Mouse (Mus musculus) stomach, postnatal 0 days (tissue): Measurements from ENCODE around the gene Elmo1. TPM values are rescaled to one million over a fixed set of nuclear protein-coding genes. Genes with fewer than 3 reads are reported as not detected.

ENCODE experiments used
- ATAC-seq: fragments of 200-750 bp; cut with Nextera tagmentation; 2 replicates; pipeline ENCODE4 v1.8.0; 2017; ENCODE audit not compliant: low FRiP score, low TSS enrichment
- DNase-seq: peaks from one replicate; pipeline ENCODE4 v3.0.0-alpha.2; 2016; ENCODE audit warnings: low spot score
- H3K27ac ChIP-seq: fragments of 300-500 bp; sonication (generic); replicated peaks from 2 replicates; pipeline ENCODE4 v1.5.1; 2014; ENCODE audit warnings: mild to moderate bottlenecking, control low read depth
- H3K27me3 ChIP-seq: fragments of 300-500 bp; sonication (generic); 2 replicates; pipeline ENCODE4 v1.6.1; 2014; ENCODE audit warnings: low read length; ENCODE audit not compliant: control insufficient read depth, insufficient read depth
- H3K36me3 ChIP-seq: fragments of 300-500 bp; sonication (generic); 2 replicates; pipeline ENCODE4 v1.6.1; 2014; ENCODE audit warnings: low read length, mixed read lengths; ENCODE audit not compliant: control insufficient read depth, insufficient read depth
- H3K4me1 ChIP-seq: fragments of 300-500 bp; sonication (generic); replicated peaks from 2 replicates; pipeline ENCODE4 v1.6.1; 2014; ENCODE audit warnings: antibody characterized with exemption; ENCODE audit not compliant: control insufficient read depth, insufficient read depth
- H3K4me2 ChIP-seq: fragments of 300-500 bp; sonication (generic); replicated peaks from 2 replicates; pipeline ENCODE4 v1.6.1; 2014; ENCODE audit warnings: low read depth, mild to moderate bottlenecking, control low read depth, moderate library complexity
- H3K4me3 ChIP-seq: fragments of 300-500 bp; sonication (generic); 2 replicates; pipeline ENCODE4 v1.5.1; 2014; ENCODE audit warnings: low read depth, low read length, control low read depth
- H3K9ac ChIP-seq: fragments of 300-500 bp; sonication (generic); 2 replicates; pipeline ENCODE4 v1.6.1; 2014; ENCODE audit warnings: mild to moderate bottlenecking, low read length, control low read depth, mixed read lengths
- H3K9me3 ChIP-seq: fragments of 300-500 bp; sonication (generic); 2 replicates; pipeline ENCODE4 v1.6.1; 2016; ENCODE audit warnings: low read length; ENCODE audit not compliant: control insufficient read depth
- CTCF ChIP-seq: IDR thresholded peaks from 2 replicates; pipeline ENCODE4 v1.5.1; 2016; ENCODE audit warnings: antibody characterized with exemption, low read depth, mild to moderate bottlenecking, moderate library complexity
- EP300 ChIP-seq: optimal IDR thresholded peaks from 2 replicates; pipeline ENCODE3; 2016; ENCODE audit warnings: antibody characterized with exemption
- WGBS: fragments of 180-500 bp; shearing (Covaris S2); extraction: QIAGEN DNeasy Blood & Tissue Kit; methylation state at CpG from one replicate; pipeline ENCODE4 v1.1.7; 2014; 5-methylcytosine and 5-hydroxymethylcytosine counted together
- polyA plus RNA-seq: library from polyadenylated mRNA; unstranded; fragments of >200 nt; fragmentation: Nextera tagmentation; extraction: Ambion mirVana; gene quantifications from 2 replicates; pipeline ENCODE4 v1.2.1, GENCODE M21; 2015

The Elmo1 gene
- polyA plus RNA-seq, 1 experiment from 2014 or later, result 5.0 TPM

- ATAC-seq (no peak), DNase-seq (no peak)
- TF ChIP-seq EP300, result no peak
- Histone ChIP-seq H3K27ac (no peak overlapping the region), H3K4me1 (no peaks in the 10 kb centered on the region), H3K4me2 (no peak overlapping the region), H3K36me3 (no peaks in the 10 kb centered on the region), H3K4me3 (no peak overlapping the region), H3K9ac (no peak overlapping the region), H3K27me3 (no peaks in the 10 kb centered on the region), H3K9me3 (no peaks in the 10 kb centered on the region)
- 93% methylated on average over 1 of the region's 1 CpGs for WGBS
Observed at GRCm38 (mm10) chr13:20328672-20329071, 238.3 kb downstream of the Elmo1 start.

- Histone ChIP-seq H3K27me3 (no peaks in the 10 kb centered on the region), H3K4me3 (no peak overlapping the region), H3K27ac (no peak overlapping the region), H3K36me3 (no peaks in the 10 kb centered on the region), H3K4me1 (no peaks in the 10 kb centered on the region), H3K9ac (no peak overlapping the region), H3K9me3 (no peaks in the 10 kb centered on the region), H3K4me2 (no peak overlapping the region)
- DNase-seq (no peak), ATAC-seq (no peak)
- 83% methylated on average over 6 of the region's 7 CpGs for WGBS
- no peak for TF ChIP-seq EP300
Observed at GRCm38 (mm10) chr13:20330954-20331353, 240.6 kb downstream of the Elmo1 start.

- Histone ChIP-seq H3K4me1 (no peaks in the 10 kb centered on the region), H3K9me3 (no peaks in the 10 kb centered on the region), H3K4me3 (no peak overlapping the region), H3K36me3 (no peaks in the 10 kb centered on the region), H3K4me2 (no peak overlapping the region), H3K27me3 (no peaks in the 10 kb centered on the region), H3K27ac (no peak overlapping the region), H3K9ac (no peak overlapping the region)
- DNase-seq (no peak), ATAC-seq (no peak)
- no peak for TF ChIP-seq CTCF
- TF ChIP-seq EP300, result no peak
- 80% methylated on average over 4 of the region's 4 CpGs for WGBS
Observed at GRCm38 (mm10) chr13:20335051-20335888, 244.9 kb downstream of the Elmo1 start.

GRCm38 (mm10) chr13:20335889-20336497 lies 245.6 kb downstream of the Elmo1 start:
- no peaks in the 10 kb centered on the region for H3K36me3 ChIP-seq
- H3K9me3 ChIP-seq, result no peaks in the 10 kb centered on the region
- no peaks in the 10 kb centered on the region for H3K27me3 ChIP-seq
- no peaks in the 10 kb centered on the region for H3K4me1 ChIP-seq
- ATAC-seq (no peak), DNase-seq (no peak)
- no peak overlapping the region for H3K9ac ChIP-seq
- H3K27ac ChIP-seq, result no peak overlapping the region
- H3K4me2 ChIP-seq, result no peak overlapping the region
- TF ChIP-seq CTCF, result no peak
- TF ChIP-seq EP300, result no peak
- H3K4me3 ChIP-seq, result no peak overlapping the region
- WGBS, result 91% methylated on average over 7 of the region's 7 CpGs

- no peak overlapping the region for H3K4me3 ChIP-seq
- TF ChIP-seq EP300, result no peak
- no peak for TF ChIP-seq CTCF
Observed at GRCm38 (mm10) chr13:20342881-20343280, 252.5 kb downstream of the Elmo1 start.

GRCm38 (mm10) chr13:20349754-20350153 lies 259.4 kb downstream of the Elmo1 start:
- H3K27ac ChIP-seq, result no peak overlapping the region
- WGBS, result 84% methylated on average over 1 of the region's 1 CpGs
- ATAC-seq (no peak), DNase-seq (no peak)
- no peak for TF ChIP-seq EP300
- TF ChIP-seq CTCF, result no peak
- H3K4me3 ChIP-seq, result no peak overlapping the region
- no peaks in the 10 kb centered on the region for H3K9me3 ChIP-seq
- H3K9ac ChIP-seq, result no peak overlapping the region
- no peaks in the 10 kb centered on the region for H3K36me3 ChIP-seq
- H3K27me3 ChIP-seq, result no peaks in the 10 kb centered on the region
- no peaks in the 10 kb centered on the region for H3K4me1 ChIP-seq
- H3K4me2 ChIP-seq, result no peak overlapping the region

More at GRCm38 (mm10) chr13:20342881-20343280, 252.5 kb downstream of the Elmo1 start:
- no peak for ATAC-seq
- Histone ChIP-seq H3K9me3 (no peaks in the 10 kb centered on the region), H3K4me1 (no peaks in the 10 kb centered on the region), H3K4me2 (no peak overlapping the region), H3K27ac (no peak overlapping the region), H3K27me3 (no peaks in the 10 kb centered on the region), H3K9ac (no peak overlapping the region), H3K36me3 (no peaks in the 10 kb centered on the region)
- WGBS, result 83% methylated on average over 3 of the region's 3 CpGs
- DNase-seq, result no peak
